Mouse (Mus musculus): ENCODE measurements around the gene Gpr82. TPM values are rescaled to one million over a fixed set of nuclear protein-coding genes. Genes with fewer than 3 reads are reported as not detected.

Gpr82 gene
- polyA plus RNA-seq (2015; fragmentation: Nextera tagmentation; extraction: Ambion mirVana) = 0.05 TPM in 1 of 2 replicates, not detected in the other

DNA sequence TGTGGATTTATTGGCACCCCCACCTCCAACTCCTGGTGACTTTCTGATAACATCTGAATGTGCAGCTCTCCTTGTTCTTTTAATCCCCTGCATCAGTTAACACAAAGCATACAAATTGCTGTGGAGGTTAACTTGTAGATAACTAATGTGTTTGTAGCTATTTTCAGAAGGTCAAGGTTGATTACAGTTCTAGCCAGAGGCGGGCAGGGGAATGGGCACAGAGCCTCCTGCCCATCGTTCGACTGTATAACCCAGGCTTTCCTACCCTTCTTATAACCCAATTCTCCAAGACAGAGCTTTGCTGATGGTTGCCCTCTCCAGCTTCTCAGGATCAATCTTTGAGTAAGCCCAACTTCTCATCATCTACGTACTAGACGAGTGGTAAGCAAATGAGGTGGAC, at the start of gene Gpr82:
Gpr82 (plus strand) TSS at position 301 of the 400 bp plus-strand sequence.
- H3K27me3 ChIP-seq (ENCODE audit: control insufficient read depth, insufficient read depth, low read depth, low read length) = no peaks in the 10 kb centered on the region
- no peak within 1 kb of the TSS for H3K9ac ChIP-seq (ENCODE audit: low read depth, low read length)
- no peaks in the 10 kb centered on the region for H3K4me1 ChIP-seq (ENCODE audit: control insufficient read depth, low read depth, low read length)
- no peak within 1 kb of the TSS for H3K4me3 ChIP-seq (ENCODE audit: low read depth, low read length)
- no peaks in the 10 kb centered on the region for H3K9me3 ChIP-seq (replicated peaks; ENCODE audit: control insufficient read depth, low read length)
- no peaks in the 10 kb centered on the region for H3K36me3 ChIP-seq (ENCODE audit: control insufficient read depth, insufficient read depth)
- no peak within 1 kb of the TSS for H3K4me2 ChIP-seq (ENCODE audit: low read depth, low read length)
- 65% methylated on average over 5 of the region's 5 CpGs for WGBS (ENCODE audit: insufficient replicate concordance)
- no peak within 1 kb of the TSS for H3K27ac ChIP-seq (ENCODE audit: low read length)
- ATAC-seq (ENCODE audit: low read depth) = no peak

DNA sequence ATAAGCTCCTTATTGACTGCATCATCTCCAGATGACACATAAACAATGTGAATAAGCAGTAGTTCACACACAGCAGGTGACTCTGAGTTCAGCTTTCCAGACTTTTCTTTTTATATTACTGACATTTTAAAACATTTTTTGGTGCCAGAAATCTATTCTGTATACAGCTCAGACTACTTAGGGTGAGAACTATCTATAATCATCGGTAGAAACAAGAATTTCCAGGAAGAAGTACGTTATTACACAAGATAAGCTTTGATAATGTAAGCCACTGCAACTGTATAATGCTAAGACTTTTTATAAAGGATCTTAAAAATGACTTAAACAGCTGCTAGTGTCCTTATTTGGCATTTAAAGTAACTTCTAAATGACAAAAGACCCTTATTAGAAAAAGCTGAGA, 49.0 kb upstream of the Gpr82 start:
- Histone ChIP-seq H3K4me1 (ENCODE audit: control insufficient read depth, low read depth, low read length) (no peaks in the 10 kb centered on the region), H3K4me2 (ENCODE audit: low read depth, low read length) (no peak overlapping the region), H3K27me3 (ENCODE audit: control insufficient read depth, insufficient read depth, low read depth, low read length) (no peaks in the 10 kb centered on the region), H3K9ac (ENCODE audit: low read depth, low read length) (no peak overlapping the region), H3K36me3 (ENCODE audit: control insufficient read depth, insufficient read depth) (no peaks in the 10 kb centered on the region), H3K9me3 (replicated peaks; ENCODE audit: control insufficient read depth, low read length) (no peaks in the 10 kb centered on the region), H3K4me3 (ENCODE audit: low read depth, low read length) (no peak overlapping the region), H3K27ac (ENCODE audit: low read length) (no peak overlapping the region)
- 35% methylated on average over 2 of the region's 2 CpGs for WGBS (ENCODE audit: insufficient replicate concordance)
- no peak for ATAC-seq (ENCODE audit: low read depth)

DNA sequence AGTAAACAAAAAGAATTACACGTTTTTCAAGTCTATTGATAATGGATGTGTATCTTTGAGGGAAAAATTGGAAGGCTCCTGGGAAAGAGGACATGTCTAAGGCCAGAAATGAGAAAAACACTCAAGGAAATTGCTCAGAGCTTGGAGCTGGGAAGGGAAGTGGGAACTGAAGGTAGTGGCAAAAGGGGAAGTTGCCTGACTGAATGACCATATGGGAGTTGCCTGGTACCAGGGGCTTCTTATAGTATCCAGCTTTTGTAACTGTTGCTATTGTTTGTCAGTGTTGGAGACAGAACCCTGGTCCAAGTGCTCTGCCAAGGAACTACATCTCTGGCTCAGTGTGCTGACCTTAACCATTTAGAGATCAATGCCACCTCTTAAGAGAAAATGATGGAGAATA, 44.4 kb upstream of the Gpr82 start:
- H3K9me3 ChIP-seq (replicated peaks; ENCODE audit: control insufficient read depth, low read length) = no peaks in the 10 kb centered on the region
- H3K4me3 ChIP-seq (ENCODE audit: low read depth, low read length) = no peak overlapping the region
- no peaks in the 10 kb centered on the region for H3K27me3 ChIP-seq (ENCODE audit: control insufficient read depth, insufficient read depth, low read depth, low read length)
- ATAC-seq (ENCODE audit: low read depth) = no peak
- no peaks in the 10 kb centered on the region for H3K4me1 ChIP-seq (ENCODE audit: control insufficient read depth, low read depth, low read length)
- H3K4me2 ChIP-seq (ENCODE audit: low read depth, low read length) = no peak overlapping the region
- no peak overlapping the region for H3K9ac ChIP-seq (ENCODE audit: low read depth, low read length)
- 29% methylated on average over 1 of the region's 1 CpGs for WGBS (ENCODE audit: insufficient replicate concordance)
- no peak overlapping the region for H3K27ac ChIP-seq (ENCODE audit: low read length)
- H3K36me3 ChIP-seq (ENCODE audit: control insufficient read depth, insufficient read depth) = no peaks in the 10 kb centered on the region

DNA sequence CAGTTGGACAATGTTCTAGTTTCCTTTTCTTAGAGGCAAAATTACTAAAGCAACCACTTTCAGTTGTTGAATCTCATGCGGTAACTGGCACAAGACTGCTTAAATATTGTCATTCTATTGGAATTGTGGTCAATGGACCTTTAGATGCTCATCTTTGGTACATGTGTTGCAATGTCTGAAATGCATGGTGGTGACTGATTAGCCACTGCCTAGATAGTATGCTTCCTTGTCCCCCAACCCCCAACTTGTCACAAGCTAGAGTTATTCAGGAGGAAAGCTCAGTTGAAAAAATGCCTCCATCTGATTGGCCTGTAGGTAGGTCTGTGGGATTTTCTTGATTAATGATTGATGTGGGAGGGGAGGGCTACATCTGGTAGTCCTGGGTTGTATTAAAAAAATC, 43.9 kb upstream of the Gpr82 start:
- Histone ChIP-seq H3K36me3 (ENCODE audit: control insufficient read depth, insufficient read depth) (no peaks in the 10 kb centered on the region), H3K4me2 (ENCODE audit: low read depth, low read length) (no peak overlapping the region), H3K4me3 (ENCODE audit: low read depth, low read length) (no peak overlapping the region), H3K27me3 (ENCODE audit: control insufficient read depth, insufficient read depth, low read depth, low read length) (no peaks in the 10 kb centered on the region), H3K9ac (ENCODE audit: low read depth, low read length) (no peak overlapping the region), H3K27ac (ENCODE audit: low read length) (no peak overlapping the region), H3K4me1 (ENCODE audit: control insufficient read depth, low read depth, low read length) (no peaks in the 10 kb centered on the region), H3K9me3 (replicated peaks; ENCODE audit: control insufficient read depth, low read length) (no peaks in the 10 kb centered on the region)
- WGBS (ENCODE audit: insufficient replicate concordance) = 36% methylated on average over 1 of the region's 1 CpGs
- no peak for ATAC-seq (ENCODE audit: low read depth)

DNA sequence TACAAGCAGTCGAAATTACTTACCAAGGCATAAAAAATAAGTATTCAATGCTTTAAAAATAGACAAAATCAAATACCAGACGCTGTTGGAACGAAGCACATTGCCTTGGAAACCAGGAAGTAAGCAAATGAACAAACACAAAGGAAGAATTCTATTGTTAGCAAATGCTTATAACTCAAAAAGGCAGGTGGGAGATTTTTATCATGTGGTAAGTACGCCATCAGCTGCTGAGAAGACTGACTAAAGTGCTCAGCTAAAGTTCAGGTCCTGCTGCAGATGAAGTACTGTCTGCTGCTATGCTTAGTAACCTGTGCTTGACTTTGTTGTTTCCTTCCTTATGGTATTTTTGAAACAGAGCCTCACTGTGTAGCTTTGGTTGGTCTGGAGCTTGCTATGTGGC, 42.7 kb upstream of the Gpr82 start:
- no peak for ATAC-seq (ENCODE audit: low read depth)
- 52% methylated on average over 4 of the region's 4 CpGs for whole genome bisulfite sequencing (ENCODE audit: insufficient replicate concordance)
- H3K27ac ChIP-seq (ENCODE audit: low read length) = no peak overlapping the region

DNA sequence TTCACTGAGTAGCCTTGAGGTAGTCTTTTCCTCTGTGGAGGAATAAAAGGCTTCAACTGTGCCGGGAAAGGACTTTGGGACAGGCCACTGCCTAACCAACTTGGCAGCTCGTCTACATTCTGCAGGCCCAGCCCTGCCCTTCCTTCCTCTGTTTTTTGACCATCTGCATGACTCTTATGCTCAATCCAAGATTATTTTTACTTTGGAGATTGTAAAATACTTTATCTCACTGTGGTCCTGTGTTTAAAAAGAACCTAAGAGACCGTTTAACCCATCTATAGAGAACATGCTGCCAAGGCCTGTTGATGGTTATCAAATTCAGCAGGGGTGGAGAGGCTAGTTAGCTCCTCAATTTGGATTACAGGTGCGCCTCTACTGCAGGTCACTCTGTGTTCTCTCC, 39.7 kb upstream of the Gpr82 start:
- H3K4me2 ChIP-seq (ENCODE audit: low read depth, low read length) = no peak overlapping the region
- H3K36me3 ChIP-seq (ENCODE audit: control insufficient read depth, insufficient read depth) = no peaks in the 10 kb centered on the region
- H3K4me1 ChIP-seq (ENCODE audit: control insufficient read depth, low read depth, low read length) = no peaks in the 10 kb centered on the region
- H3K9ac ChIP-seq (ENCODE audit: low read depth, low read length) = no peak overlapping the region
- no peak overlapping the region for H3K27ac ChIP-seq (ENCODE audit: low read length)
- WGBS (ENCODE audit: insufficient replicate concordance) = 58% methylated on average over 4 of the region's 4 CpGs
- no peaks in the 10 kb centered on the region for H3K9me3 ChIP-seq (replicated peaks; ENCODE audit: control insufficient read depth, low read length)
- ATAC-seq (ENCODE audit: low read depth) = no peak
- H3K4me3 ChIP-seq (ENCODE audit: low read depth, low read length) = no peak overlapping the region
- no peaks in the 10 kb centered on the region for H3K27me3 ChIP-seq (ENCODE audit: control insufficient read depth, insufficient read depth, low read depth, low read length)

More for the DNA sequence above, 42.7 kb upstream of the Gpr82 start:
- H3K9ac ChIP-seq (ENCODE audit: low read depth, low read length) = no peak overlapping the region
- no peaks in the 10 kb centered on the region for H3K27me3 ChIP-seq (ENCODE audit: control insufficient read depth, insufficient read depth, low read depth, low read length)
- no peak overlapping the region for H3K4me3 ChIP-seq (ENCODE audit: low read depth, low read length)
- no peaks in the 10 kb centered on the region for H3K9me3 ChIP-seq (replicated peaks; ENCODE audit: control insufficient read depth, low read length)
- no peak overlapping the region for H3K4me2 ChIP-seq (ENCODE audit: low read depth, low read length)
- H3K4me1 ChIP-seq (ENCODE audit: control insufficient read depth, low read depth, low read length) = no peaks in the 10 kb centered on the region
- no peaks in the 10 kb centered on the region for H3K36me3 ChIP-seq (ENCODE audit: control insufficient read depth, insufficient read depth)

DNA sequence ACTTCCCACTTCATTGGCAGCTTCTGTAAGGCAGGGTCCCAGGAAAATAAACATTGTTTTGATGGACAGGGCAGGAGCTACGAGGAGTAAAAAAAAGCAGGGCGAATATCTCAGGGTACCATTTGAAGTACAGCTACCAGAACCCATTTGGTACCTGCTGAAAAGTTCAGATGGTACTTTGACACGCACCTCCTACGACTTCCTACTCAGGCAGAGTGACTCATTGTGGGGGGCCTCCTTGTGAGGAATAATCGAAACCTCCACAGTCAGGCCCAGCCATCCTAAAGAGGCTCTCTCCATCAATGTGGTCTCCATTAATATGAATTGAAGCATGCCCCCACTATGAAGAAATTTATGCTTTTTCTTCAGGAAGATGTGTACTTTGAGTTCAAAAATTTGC, 38.5 kb upstream of the Gpr82 start:
- Histone ChIP-seq H3K9ac (ENCODE audit: low read depth, low read length) (no peak overlapping the region), H3K36me3 (ENCODE audit: control insufficient read depth, insufficient read depth) (no peaks in the 10 kb centered on the region), H3K4me2 (ENCODE audit: low read depth, low read length) (no peak overlapping the region), H3K27me3 (ENCODE audit: control insufficient read depth, insufficient read depth, low read depth, low read length) (no peaks in the 10 kb centered on the region), H3K4me3 (ENCODE audit: low read depth, low read length) (no peak overlapping the region), H3K9me3 (replicated peaks; ENCODE audit: control insufficient read depth, low read length) (no peaks in the 10 kb centered on the region), H3K27ac (ENCODE audit: low read length) (no peak overlapping the region), H3K4me1 (ENCODE audit: control insufficient read depth, low read depth, low read length) (no peaks in the 10 kb centered on the region)
- no peak for ATAC-seq (ENCODE audit: low read depth)
- WGBS (ENCODE audit: insufficient replicate concordance) = 54% methylated on average over 5 of the region's 5 CpGs

DNA sequence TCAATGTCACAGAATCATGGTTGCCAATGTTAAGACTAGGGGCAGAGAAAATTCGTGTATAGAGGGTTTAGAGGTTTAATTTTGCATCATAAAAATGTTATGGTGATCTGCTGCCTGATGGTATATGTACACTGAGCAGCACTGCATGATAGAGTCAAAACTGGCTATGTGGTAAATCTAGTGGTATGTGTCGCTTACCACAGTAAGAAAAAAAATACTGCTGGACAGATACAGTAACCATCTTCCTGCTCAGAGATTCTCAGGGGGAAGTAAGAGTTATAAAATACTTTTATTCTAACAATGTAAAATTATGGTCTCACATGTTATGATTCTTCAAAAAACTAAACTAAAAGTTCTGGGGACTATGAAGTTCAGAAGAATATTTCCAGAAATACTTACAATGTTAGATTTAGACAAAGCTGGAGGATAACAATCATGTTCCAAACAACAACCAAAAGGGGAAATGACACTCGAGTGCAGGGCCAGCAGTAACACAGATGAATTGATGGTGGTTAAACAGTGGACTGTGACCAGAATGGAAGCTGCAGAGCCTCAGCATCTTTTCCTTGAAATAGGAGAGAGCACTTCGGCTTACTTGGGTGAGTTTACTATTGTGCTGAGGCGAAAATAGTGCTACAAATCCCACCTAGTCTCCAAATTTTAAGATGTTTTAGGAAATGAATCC, 29.4 kb upstream of the Gpr82 start, which contains the start of gene Gpr34:
Gpr34 (plus strand) TSS at position 491 of the 685 bp plus-strand sequence.
- Histone ChIP-seq H3K27ac (ENCODE audit: low read length) (no peak within 1 kb of the TSS), H3K4me3 (ENCODE audit: low read depth, low read length) (no peak within 1 kb of the TSS), H3K9me3 (replicated peaks; ENCODE audit: control insufficient read depth, low read length) (no peaks in the 10 kb centered on the region), H3K36me3 (ENCODE audit: control insufficient read depth, insufficient read depth) (no peaks in the 10 kb centered on the region), H3K9ac (ENCODE audit: low read depth, low read length) (no peak within 1 kb of the TSS), H3K27me3 (ENCODE audit: control insufficient read depth, insufficient read depth, low read depth, low read length) (no peaks in the 10 kb centered on the region), H3K4me2 (ENCODE audit: low read depth, low read length) (no peak within 1 kb of the TSS), H3K4me1 (ENCODE audit: control insufficient read depth, low read depth, low read length) (no peaks in the 10 kb centered on the region)
- ATAC-seq (ENCODE audit: low read depth) = no peak
- WGBS (ENCODE audit: insufficient replicate concordance) = 27% methylated on average over 5 of the region's 5 CpGs

DNA sequence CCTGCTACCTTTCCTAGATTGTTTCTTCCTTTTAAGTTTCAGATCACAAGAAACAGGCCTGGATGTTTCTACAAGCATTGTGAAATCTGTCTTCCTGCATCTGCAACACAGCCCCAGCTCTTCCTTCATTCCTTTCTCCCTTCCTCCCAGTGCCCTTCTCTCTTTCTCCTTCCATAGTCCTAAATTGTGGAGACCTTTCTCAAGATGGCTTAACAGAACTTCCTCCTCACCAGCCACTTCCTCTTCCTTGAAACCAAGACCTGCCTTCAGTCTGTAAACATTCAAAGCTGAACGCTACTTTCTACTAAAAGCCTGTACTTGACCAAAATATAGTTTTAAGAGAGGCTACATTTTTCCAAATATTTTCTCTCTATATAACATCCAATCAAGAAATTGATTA, 24.8 kb upstream of the Gpr82 start:
- H3K36me3 ChIP-seq (ENCODE audit: control insufficient read depth, insufficient read depth) = no peaks in the 10 kb centered on the region
- H3K27ac ChIP-seq (ENCODE audit: low read length) = no peak overlapping the region
- no peak overlapping the region for H3K4me3 ChIP-seq (ENCODE audit: low read depth, low read length)
- H3K9ac ChIP-seq (ENCODE audit: low read depth, low read length) = no peak overlapping the region
- no peak overlapping the region for H3K4me2 ChIP-seq (ENCODE audit: low read depth, low read length)
- no peaks in the 10 kb centered on the region for H3K9me3 ChIP-seq (replicated peaks; ENCODE audit: control insufficient read depth, low read length)
- no peak for ATAC-seq (ENCODE audit: low read depth)
- H3K4me1 ChIP-seq (ENCODE audit: control insufficient read depth, low read depth, low read length) = no peaks in the 10 kb centered on the region
- H3K27me3 ChIP-seq (ENCODE audit: control insufficient read depth, insufficient read depth, low read depth, low read length) = no peaks in the 10 kb centered on the region
- 42% methylated on average over 1 of the region's 1 CpGs for WGBS (ENCODE audit: insufficient replicate concordance)
